Mouse (Mus musculus): ENCODE measurements at regions not wholly inside any gene's neighbourhood (a gene's known extent, or its start where the extent isn't known, plus 50 kb on each side); places are given as distances from the start of the nearest gene placed in this dataset.

GRCm38 (mm10) chr15:32041764-32042163, 135.3 kb upstream of the Tas2r119 start:
- no peak for TF ChIP-seq CTCF (IDR thresholded peaks at IDR 0.05; ENCODE audit: low read depth, low read length)
- no peak for TF ChIP-seq POLR2A (IDR thresholded peaks at IDR 0.05; ENCODE audit: extremely low read depth, insufficient read depth, low read length)

Data from liver, adult 2 months (tissue).